Mouse (Mus musculus): ENCODE measurements around the gene Cenpb.

Gene Cenpb

GRCm38 (mm10) chr2:131196606-131197316 is 16.9 kb upstream of the Cenpb start:
- no peak for DNase-seq

- DNase-seq = no peak
Measured at GRCm38 (mm10) chr2:131191005-131191390, 11.1 kb upstream of the Cenpb start.

GRCm38 (mm10) chr2:131190344-131191004 is 10.6 kb upstream of the Cenpb start:
- DNase-seq = peak in 1 of 2 experiments; percentile 42

- DNase-seq = peak in 1 of 2 experiments; percentile 9
Measured at GRCm38 (mm10) chr2:131189521-131190309, 9.8 kb upstream of the Cenpb start.

- DNase-seq = no peak
Measured at GRCm38 (mm10) chr2:131188311-131188710, 8.4 kb upstream of the Cenpb start.

GRCm38 (mm10) chr2:131187602-131187922 is 7.7 kb upstream of the Cenpb start:
- DNase-seq = peak in 1 of 2 experiments; percentile 20

- DNase-seq = peak; percentile 90 to 93
Measured at GRCm38 (mm10) chr2:131186771-131187601, 7.1 kb upstream of the Cenpb start, which contains the start of the genes Cdc25b and Spef1. Gene Cdc25b (plus strand): TSS chr2:131186949. Gene Spef1 (minus strand): TSS chr2:131187282.

- no peak for DNase-seq
Measured at GRCm38 (mm10) chr2:131186343-131186742, 6.5 kb upstream of the Cenpb start.

- peak; percentile 79 to 83 for DNase-seq
Measured at GRCm38 (mm10) chr2:131179246-131179886, 501 bp downstream of the Cenpb start.

- DNase-seq = peak; percentile 65
Measured at GRCm38 (mm10) chr2:131178828-131179245, 1.0 kb downstream of the Cenpb start.

- peak; percentile 42 to 53 for DNase-seq
Measured at GRCm38 (mm10) chr2:131177932-131178331, 1.9 kb downstream of the Cenpb start.

- no peak for DNase-seq
Measured at GRCm38 (mm10) chr2:131176491-131176890, 3.4 kb downstream of the Cenpb start.

- no peak for DNase-seq
Measured at GRCm38 (mm10) chr2:131175945-131176309, 3.9 kb downstream of the Cenpb start.

GRCm38 (mm10) chr2:131175286-131175944 is 4.5 kb downstream of the Cenpb start:
- DNase-seq = no peak

- DNase-seq = peak; percentile 74 to 82
Measured at GRCm38 (mm10) chr2:131174700-131175099, 5.2 kb downstream of the Cenpb start.

GRCm38 (mm10) chr2:131172322-131172721 is 7.5 kb downstream of the Cenpb start:
- no peak for DNase-seq

- DNase-seq = peak; percentile 74 to 77
Measured at GRCm38 (mm10) chr2:131171401-131172104, 8.3 kb downstream of the Cenpb start.

- DNase-seq = no peak
Measured at GRCm38 (mm10) chr2:131170936-131171335, 8.9 kb downstream of the Cenpb start.

- DNase-seq = no peak
Measured at GRCm38 (mm10) chr2:131168914-131169313, 11.0 kb downstream of the Cenpb start.

GRCm38 (mm10) chr2:131167984-131168383 is 11.9 kb downstream of the Cenpb start:
- DNase-seq = no peak

- DNase-seq = no peak
Measured at GRCm38 (mm10) chr2:131166172-131166571, 13.7 kb downstream of the Cenpb start.
